Mouse (Mus musculus) heart, adult 2 months (tissue): ENCODE measurements around the gene Vsig8. TPM values are rescaled to one million over a fixed set of nuclear protein-coding genes. Genes with fewer than 3 reads are reported as not detected.

ENCODE experiments used
- DNase-seq, 2 experiments: peaks; one replicate each; pipeline ENCODE4 v3.0.0; 2021
- H3K27ac ChIP-seq: fragments of 200-600 bp; 2 replicates; pipeline ENCODE4 v1.8.1; 2022
- H3K27me3 ChIP-seq: fragments of 200-500 bp; 2 replicates; pipeline ENCODE4 v1.6.1; 2012; ENCODE audit warnings: mild to moderate bottlenecking, low read length, inconsistent platforms, mixed read lengths; ENCODE audit not compliant: control insufficient read depth, insufficient read depth
- H3K36me3 ChIP-seq: fragments of 200-500 bp; 2 replicates; pipeline ENCODE4 v1.6.1; 2012; ENCODE audit warnings: low read length, inconsistent platforms; ENCODE audit not compliant: control insufficient read depth, insufficient read depth
- H3K4me1 ChIP-seq: fragments of 200-500 bp; 2 replicates; pipeline ENCODE4 v1.6.1; 2011; ENCODE audit warnings: low read length; ENCODE audit not compliant: control insufficient read depth, insufficient read depth
- H3K4me3 ChIP-seq: fragments of 200-600 bp; 2 replicates; pipeline ENCODE4 v1.8.1; 2022
- H3K79me2 ChIP-seq: fragments of 200-500 bp; replicated peaks from 2 replicates; pipeline ENCODE4 v1.6.1; 2012; ENCODE audit warnings: mild to moderate bottlenecking, inconsistent platforms, low read length, moderate library complexity, mixed read lengths; ENCODE audit not compliant: control insufficient read depth, insufficient read depth
- H3K9ac ChIP-seq: fragments of 200-500 bp; 2 replicates; pipeline ENCODE4 v1.6.1; 2012; ENCODE audit warnings: low read depth, mild to moderate bottlenecking, control low read depth, inconsistent platforms, low read length, mixed read lengths
- CTCF ChIP-seq: fragments of 200-600 bp; IDR thresholded peaks from 2 replicates; pipeline ENCODE4 v1.8.1; 2022; ENCODE audit warnings: antibody characterized with exemption, mild to moderate bottlenecking, moderate library complexity
- EP300 ChIP-seq: fragments of 200-500 bp; IDR thresholded peaks from 2 replicates; pipeline ENCODE4 v1.6.1; 2011; ENCODE audit warnings: low read depth, low read length, control low read depth; ENCODE audit not compliant: insufficient read depth
- POLR2A ChIP-seq: fragments of 200-500 bp; IDR thresholded peaks from 2 replicates; pipeline ENCODE4 v1.6.1; 2011; ENCODE audit warnings: mild to moderate bottlenecking, low read depth, low read length, control low read depth; ENCODE audit not compliant: insufficient read depth
- WGBS: fragments of 180-500 bp; shearing (Covaris S2); methylation state at CpG from one replicate; pipeline ENCODE4 v1.1.7; 2018; 5-methylcytosine and 5-hydroxymethylcytosine counted together
- intact Hi-C: fragments of 180-260 bp; cut with DNase I; formaldehyde crosslinking; loops from one replicate; pipeline ENCODE4 v1.15.1; 2025
- polyA plus RNA-seq: library from polyadenylated mRNA; depleted of rRNA; stranded (reverse); fragments of >200 nt; gene quantifications from 2 replicates; pipeline ENCODE4 v1.2.3, GENCODE M21; 2012
- total RNA-seq, 2 experiments: library from RNA; stranded (reverse); gene quantifications; 2 replicates each; pipeline ENCODE4 v1.2.3; 2021

Gene Vsig8
- total and polyA plus RNA-seq, 3 experiments = not detected

GRCm38 (mm10) chr1:172512962-172513361 is 42.8 kb upstream of the Vsig8 start:
- intact Hi-C loops = loop anchor here (1.0 to 10.0 kb wide), 2 partner anchors 12 to 288 kb away; no protein-coding TSS in a partner anchor
- 14% methylated on average over 13 of the region's 13 CpGs for WGBS
- Histone ChIP-seq H3K27ac (peak overlapping the region; percentile 67), H3K4me1 (peaks cover 32% of the 10 kb centered on the region), H3K27me3 (no peaks in the 10 kb centered on the region), H3K9ac (no peak overlapping the region), H3K36me3 (peaks cover 10% of the 10 kb centered on the region; the same call in 1 of the 2 replicates), H3K79me2 (no peaks in the 10 kb centered on the region), H3K4me3 (peak overlapping the region; percentile 15; the same call in 1 of the 2 replicates)
- peak; percentile 60 for TF ChIP-seq CTCF
- no peak for TF ChIP-seq POLR2A
- TF ChIP-seq EP300 = peak; percentile 84
- peak; percentile 79 to 89 for DNase-seq

GRCm38 (mm10) chr1:172513525-172514212 is 42.1 kb upstream of the Vsig8 start:
- intact Hi-C loops = loop anchor here (1.0 to 10.0 kb wide), 2 partner anchors 12 to 289 kb away; no protein-coding TSS in a partner anchor
- Histone ChIP-seq H3K27ac (peak overlapping the region; percentile 67), H3K79me2 (no peaks in the 10 kb centered on the region), H3K9ac (no peak overlapping the region), H3K27me3 (no peaks in the 10 kb centered on the region), H3K4me3 (0 out of 2 replicates have a peak overlapping the region, but pooled peaks have one; percentile 15), H3K4me1 (peaks cover 27% of the 10 kb centered on the region), H3K36me3 (peaks cover 8% of the 10 kb centered on the region; the same call in 1 of the 2 replicates)
- WGBS = 11% methylated on average over 17 of the region's 17 CpGs
- peak; percentile 81 to 92 for DNase-seq
- TF ChIP-seq EP300 (peak; percentile 94), POLR2A (no peak)

GRCm38 (mm10) chr1:172514213-172514529 is 41.6 kb upstream of the Vsig8 start:
- no peak overlapping the region for H3K4me3 ChIP-seq
- intact Hi-C loops = loop anchor here (10.0 kb wide), 1 partner anchor 289 kb away; no protein-coding TSS in a partner anchor
- no peaks in the 10 kb centered on the region for H3K79me2 ChIP-seq
- peaks cover 8% of the 10 kb centered on the region; the same call in 1 of the 2 replicates for H3K36me3 ChIP-seq
- no peak for TF ChIP-seq EP300
- TF ChIP-seq POLR2A = 0 out of 2 replicates have a peak, but pooled peaks have one; percentile 41
- no peaks in the 10 kb centered on the region for H3K27me3 ChIP-seq
- 16% methylated on average over 4 of the region's 4 CpGs for WGBS
- peak overlapping the region; percentile 67 for H3K27ac ChIP-seq
- H3K4me1 ChIP-seq = peaks cover 27% of the 10 kb centered on the region
- no peak for DNase-seq
- H3K9ac ChIP-seq = no peak overlapping the region

GRCm38 (mm10) chr1:172514551-172515268 is 41.0 kb upstream of the Vsig8 start:
- intact Hi-C loops = loop anchor here (10.0 kb wide), 1 partner anchor 290 kb away; no protein-coding TSS in a partner anchor
- WGBS = 49% methylated on average over 7 of the region's 7 CpGs
- H3K4me3 ChIP-seq = no peak overlapping the region
- TF ChIP-seq CTCF = no peak
- 0 out of 2 replicates have a peak, but pooled peaks have one; percentile 31 for TF ChIP-seq POLR2A
- peak; percentile 31; the same call in 1 of the 2 replicates for TF ChIP-seq EP300
- no peaks in the 10 kb centered on the region for H3K79me2 ChIP-seq
- H3K27ac ChIP-seq = peak overlapping the region; percentile 67
- H3K36me3 ChIP-seq = peaks cover 8% of the 10 kb centered on the region; the same call in 1 of the 2 replicates
- peaks cover 27% of the 10 kb centered on the region for H3K4me1 ChIP-seq
- no peaks in the 10 kb centered on the region; the same call in 1 of the 2 replicates for H3K27me3 ChIP-seq
- no peak overlapping the region for H3K9ac ChIP-seq
- DNase-seq = peak in 1 of 2 experiments; percentile 56

- Histone ChIP-seq H3K4me1 (peaks cover 29% of the 10 kb centered on the region), H3K27ac (peak overlapping the region; percentile 67)
- TF ChIP-seq POLR2A (no peak), CTCF (no peak), EP300 (no peak)
Observed at GRCm38 (mm10) chr1:172515396-172515795, 40.3 kb upstream of the Vsig8 start.

More at GRCm38 (mm10) chr1:172515396-172515795, 40.3 kb upstream of the Vsig8 start:
- intact Hi-C loops = loop anchor here (10.0 kb wide), 1 partner anchor 291 kb away; no protein-coding TSS in a partner anchor
- Histone ChIP-seq H3K9ac (no peak overlapping the region), H3K27me3 (no peaks in the 10 kb centered on the region; the same call in 1 of the 2 replicates), H3K36me3 (peaks cover 10% of the 10 kb centered on the region; the same call in 1 of the 2 replicates), H3K4me3 (no peak overlapping the region), H3K79me2 (no peaks in the 10 kb centered on the region)
- peak in 1 of 2 experiments; percentile 44 for DNase-seq
- WGBS = 69% methylated on average over 1 of the region's 1 CpGs
